Mouse (Mus musculus) monocyte, adult 5-6 weeks (primary cell): ENCODE data around the gene Zfp947. TPM values are rescaled to one million over a fixed set of nuclear protein-coding genes. Genes with fewer than 3 reads are reported as not detected.
"Not testable (repeated sequence)": the region's sequence is repeated elsewhere in the genome, so short reads cannot be mapped to it uniquely, and the experiment has no call there.

ENCODE experiments used
- ATAC-seq: fragments of 153-309, 156-312 bp; replicated peaks from 2 replicates; pipeline ENCODE4 v1.8.0; 2017; ENCODE audit warnings: mild to moderate bottlenecking; ENCODE audit not compliant: low TSS enrichment, insufficient number of reproducible peaks, severe bottlenecking, poor library complexity, low FRiP score
- total RNA-seq: library from RNA; stranded (forward); fragments of 200-1000, 200-491, 200-594 nt; gene quantifications from 3 replicates; pipeline ENCODE4 v1.2.3, GENCODE M21; 2017

The Zfp947 gene
- total RNA-seq, result 1.0 to 2.2 TPM (median 1.3 TPM) in 3 replicates

GRCm38 (mm10) chr17:22165722-22166294, at the start of gene Zfp947:
Gene Zfp947, minus strand, starts transcription at chr17:22166190.
- peak; percentile 70; the same call in 1 of the 2 replicates for ATAC-seq

GRCm38 (mm10) chr17:22165304-22165703, 686 bp downstream of the Zfp947 start:
- not testable (repeated sequence) for ATAC-seq

GRCm38 (mm10) chr17:22153951-22154350, 12.0 kb downstream of the Zfp947 start:
- ATAC-seq, result not testable (repeated sequence)

GRCm38 (mm10) chr17:22118770-22119169, 47.2 kb downstream of the Zfp947 start:
- no peak for ATAC-seq

Other genes starting within 250 kb of the Zfp947 start
- 16.5 to 44.4 TPM (median 31.4 TPM) in 3 replicates for gene Zfp942, start 203.7 kb downstream of the Zfp947 start, total RNA-seq
- gene Zfp943, start 203.6 kb downstream of the Zfp947 start, total RNA-seq, result 47.4 to 60.7 TPM (median 51.7 TPM) in 3 replicates
- gene Zfp994, start 59.4 kb upstream of the Zfp947 start, total RNA-seq, result 5.7 to 13.5 TPM (median 6.6 TPM) in 3 replicates
- gene CT030661.1, start 148.6 kb upstream of the Zfp947 start, total RNA-seq, result 23.9 to 32.3 TPM (median 24.3 TPM) in 3 replicates
- 17.9 to 24.0 TPM (median 19.1 TPM) in 3 replicates for gene Zfp944, start 195.2 kb upstream of the Zfp947 start, total RNA-seq
- gene Zfp758, start 195.3 kb upstream of the Zfp947 start, total RNA-seq, result 24.0 to 41.6 TPM (median 26.1 TPM) in 3 replicates